Mouse (Mus musculus) erythroid progenitor cell, adult 5-6 weeks (primary cell): Measurements from ENCODE around the gene Sult3a2. TPM values are rescaled to one million over a fixed set of nuclear protein-coding genes. Genes with fewer than 3 reads are reported as not detected.
"Not testable (repeated sequence)": the region's sequence is repeated elsewhere in the genome, so short reads cannot be mapped to it uniquely, and the experiment has no call there.

Experiments used
- ATAC-seq: replicated peaks from 2 replicates; pipeline ENCODE4 v1.8.0; 2016; ENCODE audit warnings: moderate number of reproducible peaks, mild to moderate bottlenecking, moderate TSS enrichment, inconsistent platforms; ENCODE audit not compliant: poor library complexity, low FRiP score, severe bottlenecking
- total RNA-seq, 2 experiments: library from RNA; stranded (forward) in 1 of 2; stranded (reverse) in 1 of 2; fragments of 150-400 nt in 1 of 2; fragments of 186-747, 209-891 nt in 1 of 2; gene quantifications; 2 replicates each; pipeline versions ENCODE4 v1.2.3 to v1.2.4; 2015 to 2017; ENCODE audit warnings: low replicate concordance in 2 of 2

Sult3a2 gene
- total RNA-seq (2015; ENCODE audit: low replicate concordance): not detected in 2 replicates
- not detected in 2 replicates for total RNA-seq (2017; ENCODE audit: low replicate concordance)

- no peak for ATAC-seq
Measured at GRCm38 (mm10) chr10:33786604-33787003, at the start of gene Sult3a2. Gene Sult3a2 (minus strand): TSS chr10:33786704.

- ATAC-seq: no peak
Measured at GRCm38 (mm10) chr10:33820892-33821291, 34.4 kb upstream of the Sult3a2 start.

GRCm38 (mm10) chr10:33816923-33817322, 30.4 kb upstream of the Sult3a2 start:
- no peak for ATAC-seq

GRCm38 (mm10) chr10:33814266-33814665, 27.8 kb upstream of the Sult3a2 start:
- ATAC-seq: no peak

- no peak for ATAC-seq
Measured at GRCm38 (mm10) chr10:33811807-33812206, 25.3 kb upstream of the Sult3a2 start.

- not testable (repeated sequence) for ATAC-seq
Measured at GRCm38 (mm10) chr10:33797221-33797949, 10.9 kb upstream of the Sult3a2 start.

- ATAC-seq: not testable (repeated sequence)
Measured at GRCm38 (mm10) chr10:33796269-33796915, 9.9 kb upstream of the Sult3a2 start.

- ATAC-seq: not testable (repeated sequence)
Measured at GRCm38 (mm10) chr10:33792166-33792565, 5.7 kb upstream of the Sult3a2 start.

- no peak for ATAC-seq
Measured at GRCm38 (mm10) chr10:33787541-33787940, 1.0 kb upstream of the Sult3a2 start.

GRCm38 (mm10) chr10:33735251-33735650, 51.3 kb downstream of the Sult3a2 start:
- not testable (repeated sequence) for ATAC-seq

- ATAC-seq: no peak
Measured at GRCm38 (mm10) chr10:33733241-33733640, 53.3 kb downstream of the Sult3a2 start.

- ATAC-seq: no peak
Measured at GRCm38 (mm10) chr10:33732409-33733185, 53.9 kb downstream of the Sult3a2 start.

- no peak for ATAC-seq
Measured at GRCm38 (mm10) chr10:33723764-33724163, 62.7 kb downstream of the Sult3a2 start.

- ATAC-seq: no peak
Measured at GRCm38 (mm10) chr10:33721827-33722438, 64.6 kb downstream of the Sult3a2 start.

Other genes with a start within 250 kb of the Sult3a2 start
- not detected in 2 replicates for gene Clvs2, start 161.9 kb downstream of the Sult3a2 start, total RNA-seq (2015; ENCODE audit: low replicate concordance)
- gene Clvs2, start 161.9 kb downstream of the Sult3a2 start, total RNA-seq (2017; ENCODE audit: low replicate concordance): not detected in 2 replicates
- gene Sult3a1, start 71.0 kb upstream of the Sult3a2 start, total RNA-seq (2015; ENCODE audit: low replicate concordance): not detected in 2 replicates
- not detected in 2 replicates for gene Sult3a1, start 71.0 kb upstream of the Sult3a2 start, total RNA-seq (2017; ENCODE audit: low replicate concordance)
- not detected in 2 replicates for gene Rsph4a, start 118.4 kb upstream of the Sult3a2 start, total RNA-seq (2015; ENCODE audit: low replicate concordance)
- gene Rsph4a, start 118.4 kb upstream of the Sult3a2 start, total RNA-seq (2017; ENCODE audit: low replicate concordance): not detected in 2 replicates
- gene Zup1, start 164.6 kb upstream of the Sult3a2 start, total RNA-seq (2015; ENCODE audit: low replicate concordance): 28.9 and 32.4 TPM in 2 replicates
- gene Zup1, start 164.6 kb upstream of the Sult3a2 start, total RNA-seq (2017; ENCODE audit: low replicate concordance): 27.2 and 32.9 TPM in 2 replicates
- gene Rwdd1, start 232.9 kb upstream of the Sult3a2 start, total RNA-seq (2015; ENCODE audit: low replicate concordance): 5.0 and 55.9 TPM in 2 replicates
- gene Rwdd1, start 232.9 kb upstream of the Sult3a2 start, total RNA-seq (2017; ENCODE audit: low replicate concordance): 13.7 and 47.4 TPM in 2 replicates